Mouse (Mus musculus): ENCODE measurements at regions not wholly inside any gene's neighbourhood (a gene's known extent, or its start where the extent isn't known, plus 50 kb on each side); places are given as distances from the start of the nearest gene placed in this dataset.
A peak's percentile ranks its signal among the peaks of the same experiment; 100 is the strongest.

DNA sequence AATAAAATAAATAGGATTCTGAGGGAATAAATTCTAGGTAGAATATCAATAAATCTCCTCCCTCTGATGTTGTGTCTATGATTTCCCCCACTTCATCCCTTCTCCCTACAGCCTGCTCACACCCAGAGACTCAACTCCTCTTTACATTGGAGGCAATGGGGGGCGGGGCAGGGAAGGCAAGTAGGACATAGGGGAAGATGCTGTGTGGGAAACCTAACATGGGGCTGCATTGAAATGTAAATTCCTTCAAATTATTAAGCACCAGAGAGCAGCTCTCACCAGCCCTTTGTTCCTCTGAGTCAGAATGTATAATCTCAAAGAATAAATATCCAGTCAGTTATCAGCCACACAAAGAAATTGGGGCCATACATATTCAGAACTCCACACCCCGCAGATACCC, 91.6 kb downstream of the Nuf2 start:
- DNase-seq (ENCODE audit: low spot score in 2 of 2): no peak

DNA sequence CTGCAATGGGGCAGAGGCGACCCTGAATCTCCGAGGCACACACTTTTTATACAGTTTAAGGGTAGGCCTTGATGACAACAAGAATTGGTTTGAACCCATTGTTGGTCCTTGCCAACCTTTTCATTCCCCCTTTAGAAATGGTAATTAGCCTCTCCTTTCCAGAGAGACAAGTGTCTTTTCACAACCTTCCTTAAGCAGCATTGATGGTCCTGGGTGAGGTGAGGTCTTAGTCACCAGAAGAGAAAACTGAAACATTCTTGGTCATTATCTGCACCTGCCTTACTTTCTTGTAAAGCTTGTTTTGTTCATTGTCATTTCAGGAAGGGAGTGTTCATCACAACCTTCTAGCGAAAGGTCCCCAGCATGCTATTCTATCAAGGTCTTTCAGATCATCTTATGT, 93.3 kb downstream of the Nuf2 start:
- DNase-seq (ENCODE audit: low spot score in 2 of 2): no peak

GRCm38 (mm10) chr1:169422408-169422807, 108.9 kb downstream of the Nuf2 start:
- no peak for DNase-seq (ENCODE audit: low spot score in 2 of 2)

DNA sequence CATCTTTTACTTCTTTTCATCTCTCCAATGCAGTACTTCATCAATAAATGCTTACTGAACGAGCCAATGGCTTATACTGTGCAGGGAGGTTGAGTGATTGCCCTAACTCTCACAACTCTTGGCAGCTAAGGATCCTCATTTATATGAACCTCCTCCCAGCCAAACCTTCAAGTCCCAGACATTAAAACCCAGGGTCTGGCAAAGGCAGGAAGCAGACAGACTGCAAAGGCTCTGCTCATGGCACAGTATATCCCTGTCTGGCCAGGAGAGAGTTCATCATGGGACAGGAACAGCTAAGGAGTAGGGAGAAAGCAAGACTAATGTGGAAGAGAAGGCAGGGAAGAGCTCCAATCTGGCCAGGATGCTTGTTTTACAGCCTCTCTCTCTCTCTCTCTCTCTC, 109.6 kb downstream of the Nuf2 start:
- DNase-seq (ENCODE audit: low spot score in 2 of 2): no peak

DNA sequence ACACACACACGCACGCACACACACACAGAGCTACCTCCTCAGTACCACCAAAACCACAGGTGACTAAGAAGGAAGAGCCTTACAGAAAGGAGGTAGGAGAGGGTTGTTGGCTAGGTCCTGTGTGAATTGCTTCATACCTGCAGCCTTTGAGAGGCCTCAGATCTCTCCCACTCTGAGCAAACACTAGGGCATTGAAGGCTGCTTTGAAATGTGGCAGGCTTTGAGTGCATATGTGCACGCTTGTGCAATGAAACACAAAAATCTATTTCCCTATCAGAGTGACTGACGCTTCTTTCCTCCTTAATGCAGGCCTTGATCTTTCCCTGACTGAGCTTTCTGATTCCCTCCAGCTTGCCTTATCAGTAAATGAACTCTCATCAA, 112.6 kb downstream of the Nuf2 start:
- no peak for DNase-seq (ENCODE audit: low spot score in 2 of 2)

- no peak for DNase-seq (ENCODE audit: low spot score in 2 of 2)
Observed at GRCm38 (mm10) chr1:169417979-169418664, 113.1 kb downstream of the Nuf2 start.

GRCm38 (mm10) chr1:169416701-169417100, 114.6 kb downstream of the Nuf2 start:
- DNase-seq (ENCODE audit: low spot score in 2 of 2): no peak

DNA sequence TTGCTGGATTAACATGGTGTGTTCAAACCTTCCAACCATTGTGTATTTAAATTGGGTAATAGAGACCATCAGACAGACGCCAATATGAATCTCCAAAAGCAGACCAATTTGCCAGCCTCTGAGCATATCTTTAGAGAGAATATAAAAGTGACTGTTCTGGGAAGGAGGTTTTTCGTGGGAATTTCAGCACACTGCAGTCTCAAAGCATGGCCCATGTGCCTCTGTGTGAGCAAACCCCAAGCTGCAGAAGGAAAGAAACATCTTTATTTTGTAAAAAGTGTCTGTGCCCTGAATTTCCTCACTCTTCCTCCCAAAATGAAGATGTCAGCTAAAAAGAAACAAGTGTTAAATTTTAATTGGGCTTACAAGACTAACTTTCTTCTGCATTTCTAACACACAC, 123.1 kb downstream of the Nuf2 start:
- no peak for DNase-seq (ENCODE audit: low spot score in 2 of 2)

DNA sequence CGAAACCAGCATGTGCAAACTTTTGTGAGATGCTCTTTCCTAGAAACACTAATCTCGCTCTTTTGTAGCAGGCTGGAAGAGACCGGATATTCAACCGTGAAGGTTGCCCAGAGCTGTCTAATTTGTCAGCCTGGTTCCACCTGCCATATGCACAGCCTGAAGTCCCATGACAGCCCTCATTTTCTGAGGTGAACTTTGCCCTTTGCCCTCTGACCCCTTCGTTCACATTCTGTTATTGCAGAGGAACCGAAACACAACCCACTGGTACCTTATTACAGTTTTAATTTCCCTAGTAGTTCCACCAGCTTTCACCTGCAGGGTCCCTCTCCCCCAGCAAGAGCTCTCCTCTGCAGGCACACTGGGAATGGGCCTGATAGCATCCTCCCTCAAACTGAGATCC, 130.4 kb downstream of the Nuf2 start:
- DNase-seq (ENCODE audit: low spot score in 2 of 2): no peak

DNA sequence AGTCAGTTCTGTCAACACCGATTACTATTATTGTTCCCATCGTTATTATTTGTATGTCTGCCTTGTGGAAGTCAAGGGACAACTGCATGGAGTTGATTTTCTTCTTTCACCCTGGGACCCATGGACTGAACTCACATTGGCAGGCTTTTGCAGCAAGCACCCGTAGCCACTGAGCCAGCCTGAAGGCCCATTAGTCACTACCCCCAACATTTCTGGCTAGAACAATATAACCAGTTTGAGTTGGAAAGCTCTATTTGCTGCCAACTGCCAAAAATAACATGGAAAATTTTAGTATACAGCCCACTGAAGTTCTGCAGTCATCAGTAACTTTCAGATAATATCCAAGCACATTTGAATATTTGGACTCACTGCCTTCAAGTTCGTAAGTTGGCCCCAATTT, 133.9 kb downstream of the Nuf2 start:
- DNase-seq (ENCODE audit: low spot score in 2 of 2): no peak

- no peak for DNase-seq (ENCODE audit: low spot score in 2 of 2)
Observed at GRCm38 (mm10) chr1:169387056-169387455, 144.2 kb downstream of the Nuf2 start.

GRCm38 (mm10) chr1:169385740-169386424, 145.4 kb downstream of the Nuf2 start:
- no peak for DNase-seq (ENCODE audit: low spot score in 2 of 2)

- no peak for DNase-seq (ENCODE audit: low spot score in 2 of 2)
Observed at GRCm38 (mm10) chr1:169374686-169375085, 156.6 kb downstream of the Nuf2 start.

DNA sequence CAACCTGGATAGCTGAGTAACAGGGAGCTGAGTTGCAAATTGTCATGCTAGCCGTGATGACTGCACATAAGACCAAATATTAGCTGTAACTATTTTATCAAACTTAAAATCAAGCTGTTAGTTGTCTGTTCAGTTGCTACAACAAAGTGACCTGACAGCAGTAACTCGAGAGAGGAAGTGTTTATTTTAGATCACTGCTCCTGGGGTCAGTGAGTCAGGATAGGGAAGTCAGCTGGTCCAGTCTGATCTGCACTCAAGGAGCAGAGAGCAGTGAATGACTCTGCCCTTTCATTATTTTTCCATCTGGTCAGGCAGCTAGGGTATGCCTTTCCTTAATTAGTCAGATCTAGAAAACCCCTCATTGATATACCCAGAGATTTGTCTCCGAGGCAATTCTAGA, 162.5 kb downstream of the Nuf2 start:
- DNase-seq (ENCODE audit: low spot score in 2 of 2): no peak

- DNase-seq (ENCODE audit: low spot score in 2 of 2): no peak
Observed at GRCm38 (mm10) chr1:169367772-169368501, 163.3 kb downstream of the Nuf2 start.

DNA sequence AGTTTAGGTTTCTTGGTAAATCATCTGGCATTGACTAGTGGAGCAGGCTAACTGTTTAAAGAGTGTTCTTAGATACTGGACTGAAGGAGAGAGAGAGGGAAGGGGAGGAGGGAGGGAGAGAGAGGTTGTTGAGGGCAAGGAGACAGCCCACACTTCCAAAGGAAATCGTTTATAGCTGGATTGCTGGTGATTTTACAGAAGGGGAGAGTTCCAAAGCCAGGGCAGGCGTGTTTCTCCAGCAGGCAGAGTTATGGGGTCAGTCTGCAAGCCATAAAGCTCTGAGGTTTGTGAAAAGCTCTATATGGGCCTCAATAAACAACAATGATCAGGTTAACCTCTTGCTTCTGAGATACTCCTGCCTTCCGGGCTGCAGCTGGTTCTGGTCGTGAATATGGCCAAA, 163.9 kb downstream of the Nuf2 start:
- no peak for DNase-seq (ENCODE audit: low spot score in 2 of 2)

DNA sequence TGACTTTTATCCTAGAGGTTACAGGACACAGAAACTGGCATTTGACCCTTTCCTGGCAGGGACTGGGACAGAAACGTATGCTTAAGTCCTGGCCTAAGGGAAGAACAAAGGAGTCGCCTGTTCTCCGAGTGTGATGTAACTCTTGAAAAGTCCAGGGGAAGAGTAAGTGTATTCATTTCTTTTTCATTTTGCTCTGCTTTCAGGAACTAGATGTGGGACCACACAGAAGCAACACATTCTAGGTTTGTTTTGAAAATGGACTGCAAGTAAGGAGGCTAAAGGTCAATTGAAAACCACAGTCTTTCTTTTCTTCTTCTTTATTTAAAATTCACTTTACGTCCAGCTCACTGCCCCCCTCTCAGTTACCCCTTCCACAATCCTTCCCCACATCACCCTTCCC, 168.7 kb downstream of the Nuf2 start:
- no peak for DNase-seq (ENCODE audit: low spot score in 2 of 2)

DNA sequence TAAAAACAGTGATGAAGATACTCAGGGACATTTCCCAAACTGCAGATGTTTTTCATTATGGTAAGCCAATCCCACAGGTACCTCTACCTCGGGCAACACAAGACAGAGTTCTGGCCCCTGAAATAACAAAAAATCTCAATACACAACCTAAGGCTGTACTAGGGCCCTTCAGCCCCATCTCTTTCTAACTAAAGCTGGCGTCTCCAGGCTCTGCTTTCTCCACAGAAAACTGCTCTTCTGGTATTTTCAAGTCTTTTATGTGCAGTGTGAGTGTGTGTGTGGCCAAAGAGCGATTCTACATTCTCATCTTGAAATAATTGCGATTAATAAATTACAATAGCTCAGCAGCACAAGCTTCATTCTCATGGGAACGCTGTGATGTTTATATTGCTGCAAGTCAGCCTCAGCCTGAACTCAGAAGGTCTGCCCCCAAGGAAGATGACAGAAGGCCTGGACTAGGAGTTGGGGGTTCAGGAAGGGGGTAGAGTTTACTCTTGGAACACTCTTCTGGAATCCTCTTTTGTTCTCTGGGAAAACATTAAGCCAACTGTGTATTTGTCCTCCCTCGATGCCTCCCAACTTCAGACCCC, 173.5 kb downstream of the Nuf2 start:
- DNase-seq (ENCODE audit: low spot score in 2 of 2): no peak

GRCm38 (mm10) chr1:169354021-169354420, 177.2 kb downstream of the Nuf2 start:
- no peak for DNase-seq (ENCODE audit: low spot score in 2 of 2)

GRCm38 (mm10) chr1:169347692-169348091, 183.6 kb downstream of the Nuf2 start:
- peak in 1 of 2 experiments; percentile 10 for DNase-seq (ENCODE audit: low spot score in 2 of 2)

- no peak for DNase-seq (ENCODE audit: low spot score in 2 of 2)
Observed at GRCm38 (mm10) chr1:169346876-169347275, 184.4 kb downstream of the Nuf2 start.

DNA sequence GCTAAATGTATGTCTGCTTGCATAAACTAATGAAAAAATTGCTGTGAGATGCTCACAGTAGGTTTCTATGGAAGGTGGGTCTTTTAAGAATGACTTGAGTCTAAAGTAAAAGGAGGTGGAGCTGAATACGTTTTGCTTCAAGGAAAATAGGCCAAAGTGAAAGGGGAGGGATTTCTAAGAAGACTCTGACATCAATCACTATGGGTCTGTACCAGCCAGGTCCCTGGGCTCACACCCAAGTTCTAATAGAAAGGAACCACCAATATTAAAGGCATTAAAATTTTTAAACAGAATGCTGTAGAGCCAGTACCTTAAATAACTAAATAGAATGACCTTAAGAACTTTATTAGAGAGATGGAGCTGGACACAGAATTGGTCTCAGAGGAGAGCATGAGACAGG, 190.1 kb downstream of the Nuf2 start:
- DNase-seq (ENCODE audit: low spot score in 2 of 2): no peak

DNA sequence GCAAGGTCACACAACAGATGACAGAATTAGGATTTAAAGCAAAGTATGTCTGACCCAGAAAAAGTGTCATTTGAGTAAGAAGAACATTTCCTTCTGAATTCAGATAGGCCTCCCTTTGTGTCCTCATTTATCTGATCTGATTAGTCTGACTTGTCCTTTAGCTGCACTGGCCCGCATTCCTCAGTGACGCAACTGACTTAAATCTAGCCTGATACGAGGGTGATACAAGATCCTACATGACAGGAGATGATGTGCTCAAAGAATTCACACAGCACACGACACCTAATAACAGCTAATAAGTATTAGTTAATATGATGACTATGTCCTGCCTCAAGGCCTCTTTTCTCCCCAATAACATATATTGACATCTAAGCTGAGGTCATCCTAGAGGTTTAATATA, 192.8 kb downstream of the Nuf2 start:
- no peak for DNase-seq (ENCODE audit: low spot score in 2 of 2)

Measured in cerebellum, postnatal 4 days (tissue).